Mouse (Mus musculus): ENCODE results near the gene Cped1.

- TF ChIP-seq MYOG (IDR thresholded peaks at IDR 0.05; ENCODE audit: control insufficient read depth in 1 of 3, insufficient read depth in 1 of 3, insufficient read length in 2 of 3, low read depth in 2 of 3) (no peak), POLR2AphosphoS2 (IDR thresholded peaks at IDR 0.05; ENCODE audit: insufficient read length, low read depth) (no peak), REST (IDR thresholded peaks at IDR 0.05; ENCODE audit: insufficient read depth, insufficient read length) (no peak), USF1 (IDR thresholded peaks at IDR 0.05; ENCODE audit: low read depth) (no peak), POLR2A (IDR thresholded peaks at IDR 0.05; ENCODE audit: insufficient read length, low read depth) (no peak), CEBPB (IDR thresholded peaks at IDR 0.05; ENCODE audit: insufficient read depth, poor library complexity, severe bottlenecking) (no peak), TCF3 (IDR thresholded peaks at IDR 0.05; ENCODE audit: insufficient read length, low read depth) (no peak), SRF (IDR thresholded peaks at IDR 0.05; ENCODE audit: control insufficient read depth, insufficient read length, low read depth) (no peak), TCF12 (IDR thresholded peaks at IDR 0.05; ENCODE audit: insufficient read depth, poor library complexity, severe bottlenecking) (no peak), MYOD1 (IDR thresholded peaks at IDR 0.05; ENCODE audit: control insufficient read depth in 1 of 3, insufficient read length in 2 of 3, low read depth in 2 of 3) (no peak), MAX (IDR thresholded peaks at IDR 0.05; ENCODE audit: low read depth) (no peak)
Measured at GRCm38 (mm10) chr6:22078686-22079264, 93.1 kb downstream of the Cped1 start.
